Mouse (Mus musculus) heart, adult 18-20 months (tissue): Measurements from ENCODE around the gene Tln1. TPM values are rescaled to one million over a fixed set of nuclear protein-coding genes. Genes with fewer than 3 reads are reported as not detected.
"Not testable (repeated sequence)": the region's sequence is repeated elsewhere in the genome, so short reads cannot be mapped to it uniquely, and the experiment has no call there.

ENCODE experiments used
- DNase-seq, 2 experiments: peaks; one replicate each; pipeline ENCODE4 v3.0.0; 2021 to 2022; ENCODE audit warnings: mixed read lengths in 1 of 2
- total RNA-seq, 2 experiments: library from RNA; stranded (reverse); gene quantifications; 2 replicates each; pipeline ENCODE4 v1.2.3; 2021

Gene Tln1
- total RNA-seq, 2 experiments from 2014 or later: 98.2 to 111 TPM

- DNase-seq: peak; percentile 91 to 95
These were observed 16.1 kb upstream of the Tln1 start, which contains the start of the genes Rgp1 and Gba2 for GRCm38 (mm10) chr4:43578376-43579204. Rgp1 (plus strand) TSS chr4:43578715. Gba2 (minus strand) TSS chr4:43578873.

GRCm38 (mm10) chr4:43577237-43577881 lies 14.9 kb upstream of the Tln1 start:
- DNase-seq: no peak

- DNase-seq: no peak
These were observed 12.9 kb upstream of the Tln1 start for GRCm38 (mm10) chr4:43575356-43575755.

- peak in 1 of 2 experiments; percentile 56 for DNase-seq
These were observed 11.1 kb upstream of the Tln1 start for GRCm38 (mm10) chr4:43573561-43573960.

- no peak for DNase-seq
These were observed 9.0 kb upstream of the Tln1 start for GRCm38 (mm10) chr4:43571395-43572045.

GRCm38 (mm10) chr4:43567140-43567539 lies 4.6 kb upstream of the Tln1 start:
- DNase-seq: no peak

- DNase-seq: no peak
These were observed 1.7 kb upstream of the Tln1 start for GRCm38 (mm10) chr4:43564231-43564630.

- DNase-seq: no peak
These were observed 1.0 kb upstream of the Tln1 start for GRCm38 (mm10) chr4:43563601-43563875.

GRCm38 (mm10) chr4:43562769-43563600 lies 494 bp upstream of the Tln1 start:
- DNase-seq: no peak

GRCm38 (mm10) chr4:43561436-43561996 lies 975 bp downstream of the Tln1 start:
- no peak for DNase-seq

- DNase-seq: no peak
These were observed 1.5 kb downstream of the Tln1 start for GRCm38 (mm10) chr4:43560976-43561375.

- peak; percentile 63 to 88 for DNase-seq
These were observed 2.3 kb downstream of the Tln1 start for GRCm38 (mm10) chr4:43560243-43560611.

GRCm38 (mm10) chr4:43559519-43560242 lies 2.8 kb downstream of the Tln1 start:
- DNase-seq: peak in 1 of 2 experiments; percentile 35

- DNase-seq: peak; percentile 76 to 79
These were observed 3.7 kb downstream of the Tln1 start for GRCm38 (mm10) chr4:43558631-43559356.

GRCm38 (mm10) chr4:43558028-43558630 lies 4.4 kb downstream of the Tln1 start:
- peak in 1 of 2 experiments; percentile 30 for DNase-seq

GRCm38 (mm10) chr4:43555926-43556325 lies 6.6 kb downstream of the Tln1 start:
- no peak for DNase-seq

GRCm38 (mm10) chr4:43553891-43554290 lies 8.6 kb downstream of the Tln1 start:
- DNase-seq: no peak

- DNase-seq: no peak
These were observed 10.1 kb downstream of the Tln1 start for GRCm38 (mm10) chr4:43552437-43552836.

- not testable (repeated sequence) for DNase-seq
These were observed 10.6 kb downstream of the Tln1 start for GRCm38 (mm10) chr4:43551854-43552253.

GRCm38 (mm10) chr4:43549055-43549454 lies 13.4 kb downstream of the Tln1 start:
- no peak for DNase-seq
